Comparison of ENCODE assay signal across 7 mouse cellular contexts in genomic region chr7:127479318-127480225, GRCm38 (mm10). TPM values are rescaled to one million over a fixed set of nuclear protein-coding genes. Genes with fewer than 3 reads are reported as not detected.
DNase-seq lines count a peak whose midpoint lies in the region; ATAC-seq lines count a peak whose summit lies in the region.

No protein-coding gene starts in this region.

- peak overlapping the region; percentile 92 for H3K9ac ChIP-seq in embryonic facial prominence, embryonic 11.5 days (replicated peaks; ENCODE audit: low read length)
- H3K9ac ChIP-seq in liver, embryonic 12.5 days: peak overlapping the region; percentile 97

- H3K27me3 ChIP-seq in embryonic facial prominence, embryonic 11.5 days (ENCODE audit: control insufficient read depth, insufficient read depth, low read length): no peaks in the 10 kb centered on the region
- no peaks in the 10 kb centered on the region for H3K27me3 ChIP-seq in hindbrain, embryonic 10.5 days (ENCODE audit: insufficient read depth, poor library complexity, severe bottlenecking)
- H3K27me3 ChIP-seq in liver, embryonic 12.5 days (replicated peaks): no peaks in the 10 kb centered on the region

- DNase-seq in urinary bladder, adult 18-20 months (ENCODE audit: low spot score in 2 of 2): peak; percentile 30 to 37
- DNase-seq in urinary bladder, adult 2 months (ENCODE audit: low spot score): no peak
- DNase-seq in embryonic facial prominence, embryonic 11.5 days (ENCODE audit: low spot score): no peak
- DNase-seq in hindbrain, embryonic 10.5 days (ENCODE audit: low spot score): no peak
- peak; percentile 12 for DNase-seq in retina, embryonic 14.5 days (ENCODE audit: low spot score)
- DNase-seq in layer of hippocampus, adult 18-20 months (ENCODE audit: low spot score in 2 of 2): no peak

- H3K9me3 ChIP-seq in embryonic facial prominence, embryonic 11.5 days (replicated peaks; ENCODE audit: control insufficient read depth, low read length): no peaks in the 10 kb centered on the region
- H3K9me3 ChIP-seq in hindbrain, embryonic 10.5 days: no peaks in the 10 kb centered on the region
- no peaks in the 10 kb centered on the region for H3K9me3 ChIP-seq in liver, embryonic 12.5 days (replicated peaks)

- H3K4me2 ChIP-seq in embryonic facial prominence, embryonic 11.5 days (ENCODE audit: low read depth, low read length): peak overlapping the region; percentile 85
- peak overlapping the region; percentile 95 for H3K4me2 ChIP-seq in liver, embryonic 12.5 days

- peaks cover 20% of the 10 kb centered on the region for H3K36me3 ChIP-seq in embryonic facial prominence, embryonic 11.5 days (replicated peaks; ENCODE audit: control insufficient read depth, insufficient read depth, low read depth, low read length)
- peaks cover 72% of the 10 kb centered on the region for H3K36me3 ChIP-seq in hindbrain, embryonic 10.5 days
- peaks cover 70% of the 10 kb centered on the region for H3K36me3 ChIP-seq in liver, embryonic 12.5 days

- H3K27ac ChIP-seq in embryonic facial prominence, embryonic 11.5 days (replicated peaks; ENCODE audit: low read depth, low read length): peak overlapping the region; percentile 95
- H3K27ac ChIP-seq in hindbrain, embryonic 10.5 days: peak overlapping the region; percentile 96
- H3K27ac ChIP-seq in liver, embryonic 12.5 days: peak overlapping the region; percentile 98

- ATAC-seq in embryonic facial prominence, embryonic 11.5 days (replicated peaks; ENCODE audit: insufficient number of reproducible peaks, low FRiP score, low TSS enrichment, low read depth): no peak
- ATAC-seq in liver, embryonic 12.5 days: no peak

- H3K4me1 ChIP-seq in embryonic facial prominence, embryonic 11.5 days (ENCODE audit: control insufficient read depth, insufficient read depth, low read length): no peaks in the 10 kb centered on the region; the same call in 1 of the 2 replicates
- H3K4me1 ChIP-seq in hindbrain, embryonic 10.5 days (replicated peaks): peaks cover 39% of the 10 kb centered on the region
- peaks cover 53% of the 10 kb centered on the region for H3K4me1 ChIP-seq in liver, embryonic 12.5 days

- H3K4me3 ChIP-seq in embryonic facial prominence, embryonic 11.5 days (ENCODE audit: low read depth, low read length): peak overlapping the region; percentile 98
- H3K4me3 ChIP-seq in hindbrain, embryonic 10.5 days: peak overlapping the region; percentile 100
- H3K4me3 ChIP-seq in liver, embryonic 12.5 days: peak overlapping the region; percentile 95

- WGBS in embryonic facial prominence, embryonic 11.5 days: 5% methylated on average over 47 of the region's 48 CpGs
- WGBS in hindbrain, embryonic 10.5 days: 7% methylated on average over 48 of the region's 48 CpGs
- WGBS in liver, embryonic 12.5 days (ENCODE audit: insufficient replicate concordance): 3% methylated on average over 47 of the region's 48 CpGs

RNA-seq across cellular contexts. Expression of gene Fbrs, which starts 0.6 kb away (rescaled TPM):
- 12.4 and 30.8 TPM in 2 replicates for polyA plus RNA-seq in urinary bladder, adult 2 months (2012; rRNA removed)
- 8.9 and 10.2 TPM in 2 replicates for polyA plus RNA-seq in embryonic facial prominence, embryonic 11.5 days (2014; fragmentation: Nextera tagmentation; extraction: Ambion mirVana)
- polyA plus RNA-seq in hindbrain, embryonic 10.5 days (2016; fragmentation: Nextera tagmentation; extraction: Ambion mirVana): 9.0 and 12.0 TPM in 2 replicates
- 6.9 and 8.1 TPM in 2 replicates for polyA plus RNA-seq in liver, embryonic 12.5 days (2016; fragmentation: Nextera tagmentation; extraction: Ambion mirVana)
- total RNA-seq in layer of hippocampus, adult 18-20 months (2021): 10 to 100 TPM; 55.7 to 58.5 TPM

RNA-seq across cellular contexts. Expression of gene Prr14, which starts 20.2 kb away (rescaled TPM):
- 69.2 and 79.9 TPM in 2 replicates for polyA plus RNA-seq in urinary bladder, adult 2 months (2012; rRNA removed)
- polyA plus RNA-seq in embryonic facial prominence, embryonic 11.5 days (2014; fragmentation: Nextera tagmentation; extraction: Ambion mirVana): 54.8 and 58.5 TPM in 2 replicates
- 53.1 and 65.9 TPM in 2 replicates for polyA plus RNA-seq in hindbrain, embryonic 10.5 days (2016; fragmentation: Nextera tagmentation; extraction: Ambion mirVana)
- polyA plus RNA-seq in liver, embryonic 12.5 days (2016; fragmentation: Nextera tagmentation; extraction: Ambion mirVana): 29.6 and 31.0 TPM in 2 replicates
- total RNA-seq in layer of hippocampus, adult 18-20 months (2021): 10 to 100 TPM; 27.4 to 30.4 TPM

RNA-seq across cellular contexts. Expression of gene Zfp689, which starts 30.6 kb away (rescaled TPM):
- polyA plus RNA-seq in urinary bladder, adult 2 months (2012; rRNA removed): 3.1 and 3.7 TPM in 2 replicates
- 11.7 and 12.4 TPM in 2 replicates for polyA plus RNA-seq in embryonic facial prominence, embryonic 11.5 days (2014; fragmentation: Nextera tagmentation; extraction: Ambion mirVana)
- polyA plus RNA-seq in hindbrain, embryonic 10.5 days (2016; fragmentation: Nextera tagmentation; extraction: Ambion mirVana): 14.8 and 15.7 TPM in 2 replicates
- 3.1 and 3.3 TPM in 2 replicates for polyA plus RNA-seq in liver, embryonic 12.5 days (2016; fragmentation: Nextera tagmentation; extraction: Ambion mirVana)
- 1 to 10 TPM; 6.0 to 6.5 TPM for total RNA-seq in layer of hippocampus, adult 18-20 months (2021)

RNA-seq across cellular contexts. Expression of gene Srcap, which starts 32.2 kb away (rescaled TPM):
- 5.7 and 13.8 TPM in 2 replicates for polyA plus RNA-seq in urinary bladder, adult 2 months (2012; rRNA removed)
- 41.9 and 47.5 TPM in 2 replicates for polyA plus RNA-seq in embryonic facial prominence, embryonic 11.5 days (2014; fragmentation: Nextera tagmentation; extraction: Ambion mirVana)
- polyA plus RNA-seq in hindbrain, embryonic 10.5 days (2016; fragmentation: Nextera tagmentation; extraction: Ambion mirVana): 54.9 and 71.4 TPM in 2 replicates
- polyA plus RNA-seq in liver, embryonic 12.5 days (2016; fragmentation: Nextera tagmentation; extraction: Ambion mirVana): 38.2 and 38.8 TPM in 2 replicates
- 100 to 1,000 TPM; 103 to 108 TPM for total RNA-seq in layer of hippocampus, adult 18-20 months (2021)

RNA-seq across cellular contexts. Expression of gene Gm42715, which starts 39.8 kb away (rescaled TPM):
- polyA plus RNA-seq in urinary bladder, adult 2 months (2012; rRNA removed): 19.3 and 25.2 TPM in 2 replicates
- 16.1 and 16.3 TPM in 2 replicates for polyA plus RNA-seq in embryonic facial prominence, embryonic 11.5 days (2014; fragmentation: Nextera tagmentation; extraction: Ambion mirVana)
- 16.5 and 18.1 TPM in 2 replicates for polyA plus RNA-seq in hindbrain, embryonic 10.5 days (2016; fragmentation: Nextera tagmentation; extraction: Ambion mirVana)
- 7.9 and 8.8 TPM in 2 replicates for polyA plus RNA-seq in liver, embryonic 12.5 days (2016; fragmentation: Nextera tagmentation; extraction: Ambion mirVana)
- total RNA-seq in layer of hippocampus, adult 18-20 months (2021): 1 to 10 TPM; 7.6 to 9.2 TPM

Comparison
In these comparisons a context has a peak if more than half of its experiments do, and no peak if none do; other contexts are left out.
1. DNase-seq: peak in urinary bladder, adult 18-20 months (2 of 2) and retina, embryonic 14.5 days (single experiment); none in urinary bladder, adult 2 months (single experiment), embryonic facial prominence, embryonic 11.5 days (single experiment), hindbrain, embryonic 10.5 days (single experiment) and layer of hippocampus, adult 18-20 months (0 of 2).
2. Peak in every context shown above with its lines, with median percentiles within 50 percentile points of each other: H3K27ac ChIP-seq and H3K4me3 ChIP-seq.